Mouse (Mus musculus) small intestine, adult 2 months (tissue): ENCODE results near the gene Coro1b. TPM values are rescaled to one million over a fixed set of nuclear protein-coding genes. Genes with fewer than 3 reads are reported as not detected.

ENCODE experiments used
- H3K27ac ChIP-seq: fragments of 200-500 bp; 2 replicates; pipeline ENCODE4 v1.5.1; 2012; ENCODE audit warnings: low read depth, low read length, control low read depth, inconsistent platforms; ENCODE audit not compliant: insufficient read depth
- H3K27me3 ChIP-seq: fragments of 200-500 bp; 2 replicates; pipeline ENCODE4 v1.6.1; 2012; ENCODE audit warnings: mild to moderate bottlenecking, moderate library complexity, low read length, inconsistent platforms; ENCODE audit not compliant: control insufficient read depth, insufficient read depth
- H3K36me3 ChIP-seq: fragments of 200-500 bp; 2 replicates; pipeline ENCODE4 v1.6.1; 2012; ENCODE audit warnings: mild to moderate bottlenecking, low read length, control low read depth, inconsistent platforms; ENCODE audit not compliant: control insufficient read depth, insufficient read depth
- H3K4me1 ChIP-seq: fragments of 200-500 bp; 2 replicates; pipeline ENCODE4 v1.6.1; 2012; ENCODE audit warnings: low read length, inconsistent platforms, mixed read lengths; ENCODE audit not compliant: control insufficient read depth, insufficient read depth, insufficient read length
- H3K4me3 ChIP-seq: fragments of 200-500 bp; 2 replicates; pipeline ENCODE4 v1.5.1; 2012; ENCODE audit warnings: low read depth, mild to moderate bottlenecking, control low read depth, inconsistent platforms, low read length, moderate library complexity
- CTCF ChIP-seq: fragments of 200-500 bp; IDR thresholded peaks from 2 replicates; pipeline ENCODE4 v1.5.1; 2012; ENCODE audit warnings: low read depth, mild to moderate bottlenecking, control low read depth, inconsistent platforms, low read length, moderate library complexity, mixed read lengths; ENCODE audit not compliant: insufficient replicate concordance, insufficient read length; ENCODE audit errors: extremely low read depth
- POLR2A ChIP-seq: fragments of 200-500 bp; IDR thresholded peaks from 2 replicates; pipeline ENCODE4 v1.6.1; 2012; ENCODE audit warnings: low read depth, mild to moderate bottlenecking, control low read depth, inconsistent platforms, low read length, moderate library complexity
- WGBS: fragments of 180-500 bp; shearing (Covaris S2); methylation state at CpG from one replicate; pipeline ENCODE4 v1.1.7; 2018; 5-methylcytosine and 5-hydroxymethylcytosine counted together
- polyA plus RNA-seq: library from polyadenylated mRNA; depleted of rRNA; stranded (reverse); fragments of >200 nt; gene quantifications from 2 replicates; pipeline ENCODE4 v1.2.3, GENCODE M21; 2012

Gene Coro1b
- polyA plus RNA-seq, 1 experiment = 493 TPM

DNA sequence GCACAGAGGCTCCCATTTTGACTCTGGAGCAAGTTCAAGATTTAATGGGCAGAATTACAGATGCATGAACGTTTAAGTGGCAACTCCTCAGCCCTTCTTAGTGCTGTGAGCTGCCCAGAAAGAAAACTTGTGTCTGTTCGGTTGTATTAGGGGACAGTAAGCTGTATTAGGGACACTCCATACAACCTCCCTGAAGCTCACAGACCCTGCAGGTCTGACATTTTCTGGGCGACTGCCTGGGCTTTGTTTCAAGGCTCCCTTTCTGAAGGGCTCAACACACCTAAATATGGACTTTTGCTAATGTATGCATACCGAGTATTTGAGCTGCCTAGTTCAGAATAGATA is 15.1 kb downstream of the Coro1b start:
- TF ChIP-seq POLR2A = no peak
- no peak for TF ChIP-seq CTCF
- Histone ChIP-seq H3K27ac (no peak overlapping the region), H3K36me3 (peaks cover 12% of the 10 kb centered on the region), H3K4me1 (peaks cover 7% of the 10 kb centered on the region; the same call in 1 of the 2 replicates), H3K27me3 (no peaks in the 10 kb centered on the region), H3K4me3 (peak overlapping the region; percentile 86)
- WGBS = 28% methylated on average over 4 of the region's 4 CpGs

- H3K4me3 ChIP-seq = no peak overlapping the region
- no peak overlapping the region for H3K27ac ChIP-seq
- TF ChIP-seq POLR2A (no peak), CTCF (no peak)
- peaks cover 7% of the 10 kb centered on the region; the same call in 1 of the 2 replicates for H3K4me1 ChIP-seq
- no peaks in the 10 kb centered on the region for H3K27me3 ChIP-seq
- 53% methylated on average over 3 of the region's 3 CpGs for WGBS
- H3K36me3 ChIP-seq = peaks cover 6% of the 10 kb centered on the region
These were observed 15.7 kb downstream of the Coro1b start for GRCm38 (mm10) chr19:4164100-4164499.

GRCm38 (mm10) chr19:4164721-4165120 is 16.3 kb downstream of the Coro1b start:
- Histone ChIP-seq H3K36me3 (peaks cover 6% of the 10 kb centered on the region), H3K27ac (no peak overlapping the region), H3K4me3 (no peak overlapping the region), H3K4me1 (peaks cover 8% of the 10 kb centered on the region; the same call in 1 of the 2 replicates), H3K27me3 (no peaks in the 10 kb centered on the region)
- TF ChIP-seq POLR2A (no peak), CTCF (no peak)
- 75% methylated on average over 2 of the region's 2 CpGs for WGBS

DNA sequence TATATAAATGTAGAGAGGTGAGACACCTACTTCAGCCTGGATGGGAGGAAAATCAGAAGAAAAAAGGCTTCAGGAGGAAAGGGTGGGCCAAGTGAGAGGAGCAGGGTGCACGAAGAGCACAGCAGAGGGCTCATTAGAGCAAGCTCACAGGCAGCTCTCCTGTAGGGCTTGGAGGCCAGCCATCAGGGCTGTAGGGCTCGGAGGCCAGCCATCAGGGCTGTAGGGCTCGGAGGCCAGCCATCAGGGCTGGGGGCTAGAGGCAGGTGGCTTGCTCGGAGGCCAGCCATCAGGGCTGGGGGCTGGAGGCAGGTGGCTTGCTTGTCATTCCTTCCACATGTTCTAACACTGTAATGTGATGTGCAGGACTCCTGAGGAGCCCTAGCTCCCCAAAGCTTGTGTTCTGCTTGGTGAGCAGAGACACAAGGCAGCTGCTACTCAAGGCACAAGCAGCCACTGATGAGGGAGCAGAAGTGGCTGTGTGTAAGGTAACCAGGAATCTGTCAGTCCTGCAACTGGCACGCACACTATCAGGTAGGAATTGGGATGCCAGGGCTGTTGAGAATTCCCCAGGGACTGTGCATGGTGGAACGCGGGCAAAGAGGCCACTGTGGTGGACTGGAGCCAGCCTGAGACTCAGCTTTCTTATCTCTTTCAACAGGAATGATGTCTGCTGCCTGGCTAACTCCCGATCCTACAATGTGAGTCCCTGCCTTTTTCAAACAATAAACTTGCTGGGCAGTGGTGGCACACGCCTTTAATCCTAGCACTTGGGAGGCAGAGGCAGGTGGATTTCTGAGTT is 18.5 kb downstream of the Coro1b start:
- no peak for TF ChIP-seq CTCF
- TF ChIP-seq POLR2A = no peak
- Histone ChIP-seq H3K4me1 (peaks cover 15% of the 10 kb centered on the region), H3K27me3 (no peaks in the 10 kb centered on the region), H3K36me3 (no peaks in the 10 kb centered on the region), H3K27ac (no peak overlapping the region), H3K4me3 (no peak overlapping the region)
- WGBS = 70% methylated on average over 9 of the region's 9 CpGs

DNA sequence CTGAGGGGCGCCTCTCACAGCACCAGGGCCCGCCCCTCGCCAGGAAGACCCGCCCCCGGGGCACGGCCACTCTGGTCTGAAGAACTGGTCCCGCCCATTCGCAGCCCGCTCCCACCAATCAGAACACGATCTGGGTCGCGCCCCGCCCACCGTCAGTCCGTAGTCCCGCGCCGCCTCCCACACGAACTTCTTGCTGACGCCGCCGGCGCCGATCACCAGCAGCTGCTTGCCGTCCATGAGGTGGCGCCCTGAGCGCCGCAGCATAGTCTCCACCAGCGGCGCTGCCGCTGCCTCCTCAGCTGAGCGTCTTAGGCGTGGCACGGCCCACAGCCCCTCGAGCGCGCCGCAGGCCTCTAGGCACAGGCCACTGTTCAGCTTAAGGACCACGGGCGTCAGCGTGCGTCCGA is 21.0 kb downstream of the Coro1b start:
- WGBS = under 1% methylated on average over 43 of the region's 43 CpGs
- Histone ChIP-seq H3K36me3 (no peaks in the 10 kb centered on the region), H3K4me3 (peak overlapping the region; percentile 70), H3K27me3 (no peaks in the 10 kb centered on the region), H3K4me1 (peaks cover 7% of the 10 kb centered on the region), H3K27ac (peak overlapping the region; percentile 72)
- TF ChIP-seq POLR2A = peak; percentile 92
- peak; percentile 83 for TF ChIP-seq CTCF

DNA sequence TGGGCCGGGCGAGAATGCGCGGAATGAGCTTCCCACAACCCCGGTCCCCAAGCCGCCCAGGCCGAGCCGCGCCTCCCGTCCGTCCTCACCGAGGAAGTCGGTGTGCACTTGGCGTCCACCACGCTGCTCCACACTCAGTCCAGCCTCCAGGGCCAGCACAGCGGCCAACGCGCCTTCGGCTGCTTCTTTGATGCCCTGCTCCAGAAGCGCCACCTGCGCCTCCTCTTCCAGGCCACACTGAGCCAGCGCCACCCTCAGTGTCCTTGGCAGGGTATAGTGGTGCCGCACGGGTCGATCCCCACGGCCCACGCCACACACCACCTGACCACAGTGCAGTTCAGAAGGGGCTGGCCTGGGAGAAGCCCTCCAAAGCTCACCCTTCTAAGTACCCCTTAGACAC is 21.4 kb downstream of the Coro1b start:
- H3K36me3 ChIP-seq = no peaks in the 10 kb centered on the region
- peak overlapping the region; percentile 72 for H3K27ac ChIP-seq
- H3K4me1 ChIP-seq = peaks cover 7% of the 10 kb centered on the region
- peak overlapping the region; percentile 70 for H3K4me3 ChIP-seq
- TF ChIP-seq CTCF (no peak), POLR2A (no peak)
- no peaks in the 10 kb centered on the region for H3K27me3 ChIP-seq
- 4% methylated on average over 27 of the region's 27 CpGs for WGBS

- H3K27me3 ChIP-seq = no peaks in the 10 kb centered on the region
- peaks cover 10% of the 10 kb centered on the region for H3K4me1 ChIP-seq
- H3K27ac ChIP-seq = no peak overlapping the region
- 94% methylated on average over 10 of the region's 10 CpGs for WGBS
- no peak overlapping the region for H3K4me3 ChIP-seq
- no peaks in the 10 kb centered on the region for H3K36me3 ChIP-seq
- TF ChIP-seq POLR2A (no peak), CTCF (no peak)
These were observed 22.4 kb downstream of the Coro1b start for GRCm38 (mm10) chr19:4170723-4171392.
